ENCODE assay signal across 8 mouse cellular contexts in genomic region chr10:128645111-128646011, GRCm38 (mm10). TPM values are rescaled to one million over a fixed set of nuclear protein-coding genes. Genes with fewer than 3 reads are reported as not detected.
DNase-seq lines count a peak whose midpoint lies in the region; ATAC-seq and TF ChIP-seq lines count a peak whose summit lies in the region.

TSS of gene Ikzf4 (minus strand) at chr10:128645991.

- no peak for DNase-seq in testis, postnatal 14 days (ENCODE audit: low spot score)
- DNase-seq in kidney, postnatal 0 days (ENCODE audit: low spot score) = no peak
- DNase-seq in liver, embryonic 13.5 days = peak; percentile 38
- DNase-seq in natural killer cell, adult 2 months (ENCODE audit: low spot score in 2 of 2) = no peak

- 3% methylated on average over 36 of the region's 36 CpGs for WGBS in heart, embryonic 11.5 days (ENCODE audit: insufficient replicate concordance)
- WGBS in kidney, postnatal 0 days = 4% methylated on average over 36 of the region's 36 CpGs
- WGBS in liver, embryonic 13.5 days (ENCODE audit: insufficient replicate concordance) = 5% methylated on average over 36 of the region's 36 CpGs
- 2% methylated on average over 34 of the region's 36 CpGs for WGBS in neural tube, embryonic 13.5 days

- peak within 1 kb of the TSS; percentile 69 for H3K4me3 ChIP-seq in testis, adult 2 months (ENCODE audit: control insufficient read depth, low read depth, low read length)
- H3K4me3 ChIP-seq in cortical plate, adult 2 months (ENCODE audit: insufficient read depth, low read length) = peak within 1 kb of the TSS; percentile 83
- H3K4me3 ChIP-seq in heart, embryonic 11.5 days (ENCODE audit: low read depth, low read length) = peak within 1 kb of the TSS; percentile 50
- peak within 1 kb of the TSS; percentile 37 for H3K4me3 ChIP-seq in kidney, postnatal 0 days (replicated peaks; ENCODE audit: low read depth, low read length)
- H3K4me3 ChIP-seq in liver, embryonic 13.5 days (replicated peaks) = peak within 1 kb of the TSS; percentile 52
- peak within 1 kb of the TSS; percentile 57 for H3K4me3 ChIP-seq in neural tube, embryonic 13.5 days

- no peaks in the 10 kb centered on the region for H3K9me3 ChIP-seq in heart, embryonic 11.5 days (replicated peaks; ENCODE audit: control insufficient read depth, low read length)
- no peaks in the 10 kb centered on the region for H3K9me3 ChIP-seq in kidney, postnatal 0 days (replicated peaks; ENCODE audit: low read length)
- H3K9me3 ChIP-seq in liver, embryonic 13.5 days (replicated peaks) = no peaks in the 10 kb centered on the region
- H3K9me3 ChIP-seq in neural tube, embryonic 13.5 days = no peaks in the 10 kb centered on the region

- no peak within 1 kb of the TSS for H3K27ac ChIP-seq in testis, adult 2 months (ENCODE audit: control insufficient read depth, insufficient read depth, low read depth, low read length)
- H3K27ac ChIP-seq in cortical plate, adult 2 months (ENCODE audit: insufficient read depth, low read length) = peak within 1 kb of the TSS; percentile 86
- H3K27ac ChIP-seq in heart, embryonic 11.5 days (ENCODE audit: low read depth, low read length) = no peak within 1 kb of the TSS
- H3K27ac ChIP-seq in kidney, postnatal 0 days = 0 out of 2 replicates have a peak within 1 kb of the TSS, but pooled peaks have one; percentile 25
- no peak within 1 kb of the TSS for H3K27ac ChIP-seq in liver, embryonic 13.5 days
- H3K27ac ChIP-seq in neural tube, embryonic 13.5 days (replicated peaks) = peak within 1 kb of the TSS; percentile 96

- H3K4me2 ChIP-seq in heart, embryonic 11.5 days = peak within 1 kb of the TSS; percentile 88
- H3K4me2 ChIP-seq in kidney, postnatal 0 days (ENCODE audit: low read length) = peak within 1 kb of the TSS; percentile 74
- peak within 1 kb of the TSS; percentile 73 for H3K4me2 ChIP-seq in liver, embryonic 13.5 days
- peak within 1 kb of the TSS; percentile 74 for H3K4me2 ChIP-seq in neural tube, embryonic 13.5 days

- H3K4me1 ChIP-seq in testis, adult 2 months (ENCODE audit: control insufficient read depth, insufficient read depth, low read length) = peaks cover 21% of the 10 kb centered on the region
- H3K4me1 ChIP-seq in cortical plate, adult 2 months (ENCODE audit: control insufficient read depth, insufficient read depth, low read length) = peaks cover 4% of the 10 kb centered on the region; the same call in 1 of the 2 replicates
- H3K4me1 ChIP-seq in heart, embryonic 11.5 days (ENCODE audit: control insufficient read depth, insufficient read depth, low read length) = peaks cover 13% of the 10 kb centered on the region
- H3K4me1 ChIP-seq in kidney, postnatal 0 days (replicated peaks; ENCODE audit: insufficient read depth, low read length) = no peaks in the 10 kb centered on the region
- H3K4me1 ChIP-seq in liver, embryonic 13.5 days (replicated peaks) = peaks cover 30% of the 10 kb centered on the region
- peaks cover 46% of the 10 kb centered on the region for H3K4me1 ChIP-seq in neural tube, embryonic 13.5 days (replicated peaks)

- H3K36me3 ChIP-seq in testis, adult 2 months (ENCODE audit: control insufficient read depth, insufficient read depth, low read length) = no peaks in the 10 kb centered on the region
- H3K36me3 ChIP-seq in heart, embryonic 11.5 days (ENCODE audit: control insufficient read depth, insufficient read depth, low read length) = 0 out of 2 replicates have a peak, but pooled peaks cover 4% of the 10 kb centered on the region
- H3K36me3 ChIP-seq in kidney, postnatal 0 days (ENCODE audit: insufficient read depth, low read length) = no peaks in the 10 kb centered on the region
- no peaks in the 10 kb centered on the region for H3K36me3 ChIP-seq in liver, embryonic 13.5 days
- H3K36me3 ChIP-seq in neural tube, embryonic 13.5 days = peaks cover 24% of the 10 kb centered on the region

- TF ChIP-seq CTCF in testis, adult 2 months (IDR thresholded peaks at IDR 0.05; ENCODE audit: control insufficient read depth, insufficient read depth, insufficient replicate concordance, low read depth, low read length) = no peak
- no peak for TF ChIP-seq CTCF in cortical plate, adult 2 months (IDR thresholded peaks at IDR 0.05; ENCODE audit: extremely low read depth, insufficient read depth, low read length)
- no peak for TF ChIP-seq CTCF in kidney, postnatal 0 days (IDR thresholded peaks at IDR 0.05; ENCODE audit: low read depth)

- peak within 1 kb of the TSS; percentile 72 for H3K9ac ChIP-seq in heart, embryonic 11.5 days (ENCODE audit: low read depth, low read length)
- peak within 1 kb of the TSS; percentile 59; the same call in 1 of the 2 replicates for H3K9ac ChIP-seq in kidney, postnatal 0 days (ENCODE audit: low read depth, low read length)
- peak within 1 kb of the TSS; percentile 63 for H3K9ac ChIP-seq in liver, embryonic 13.5 days
- H3K9ac ChIP-seq in neural tube, embryonic 13.5 days = peak within 1 kb of the TSS; percentile 84

- TF ChIP-seq POLR2A in testis, adult 2 months (IDR thresholded peaks at IDR 0.05; ENCODE audit: control insufficient read depth, low read depth, low read length) = no peak
- TF ChIP-seq POLR2A in cortical plate, adult 2 months (IDR thresholded peaks at IDR 0.05; ENCODE audit: extremely low read depth, insufficient read depth, low read length) = no peak

- peak; percentile 48 for ATAC-seq in heart, embryonic 11.5 days (replicated peaks; ENCODE audit: insufficient number of reproducible peaks, low FRiP score, low TSS enrichment)
- ATAC-seq in kidney, postnatal 0 days (replicated peaks; ENCODE audit: low FRiP score, low read depth) = peak; percentile 64
- peak; percentile 75 for ATAC-seq in liver, embryonic 13.5 days (ENCODE audit: low read depth)
- ATAC-seq in neural tube, embryonic 13.5 days (ENCODE audit: low read depth) = peak; percentile 85

- no peaks in the 10 kb centered on the region for H3K27me3 ChIP-seq in testis, adult 2 months (ENCODE audit: control insufficient read depth, insufficient read depth, low read length)
- H3K27me3 ChIP-seq in heart, embryonic 11.5 days (ENCODE audit: control insufficient read depth, insufficient read depth, low read length) = no peaks in the 10 kb centered on the region; the same call in 1 of the 2 replicates
- H3K27me3 ChIP-seq in kidney, postnatal 0 days (ENCODE audit: insufficient read depth, low read length) = no peaks in the 10 kb centered on the region
- H3K27me3 ChIP-seq in liver, embryonic 13.5 days = peaks cover 67% of the 10 kb centered on the region
- H3K27me3 ChIP-seq in neural tube, embryonic 13.5 days = no peaks in the 10 kb centered on the region

RNA-seq across cellular contexts. Expression of gene Ikzf4, which starts in this region (rescaled TPM):
- 0.84 and 1.2 TPM in 2 replicates for polyA plus RNA-seq in testis, adult 2 months (2012; rRNA removed)
- polyA plus RNA-seq in cortical plate, adult 2 months (2012; rRNA removed) = 8.3 and 9.2 TPM in 2 replicates
- 1.9 and 2.3 TPM in 2 replicates for polyA plus RNA-seq in heart, embryonic 11.5 days (2014; fragmentation: Nextera tagmentation; extraction: Ambion mirVana)
- 1.4 and 1.8 TPM in 2 replicates for polyA plus RNA-seq in kidney, postnatal 0 days (2015; fragmentation: Nextera tagmentation; extraction: Ambion mirVana)
- 0.12 and 0.21 TPM in 2 replicates for polyA plus RNA-seq in liver, embryonic 13.5 days (2015; fragmentation: Nextera tagmentation; extraction: Ambion mirVana)
- 12.1 and 13.2 TPM in 2 replicates for polyA plus RNA-seq in neural tube, embryonic 13.5 days (2015; fragmentation: Nextera tagmentation; extraction: Ambion mirVana)

Comparison
In these comparisons a context has a peak if more than half of its experiments do, and no peak if none do; other contexts are left out.
1. Peak in DNase-seq, ATAC-seq, H3K4me3 ChIP-seq, H3K9ac ChIP-seq and H3K4me2 ChIP-seq in liver, embryonic 13.5 days; RNA of the gene not detected or under 1 TPM.
2. H3K27ac ChIP-seq: peak in cortical plate, adult 2 months (single experiment), kidney, postnatal 0 days (single experiment) and neural tube, embryonic 13.5 days (single experiment); none in testis, adult 2 months (single experiment), heart, embryonic 11.5 days (single experiment) and liver, embryonic 13.5 days (single experiment).
3. Peak in every context shown above with its lines, with median percentiles within 50 percentile points of each other: H3K4me3 ChIP-seq, ATAC-seq, H3K4me2 ChIP-seq and H3K9ac ChIP-seq.